Mouse (Mus musculus): Measurements from ENCODE around the gene Nipbl. TPM values are rescaled to one million over a fixed set of nuclear protein-coding genes. Genes with fewer than 3 reads are reported as not detected.
"Not testable (repeated sequence)": the region's sequence is repeated elsewhere in the genome, so short reads cannot be mapped to it uniquely, and the experiment has no call there.

The Nipbl gene
- polyA plus RNA-seq (2014; fragmentation: Nextera tagmentation; extraction: Ambion mirVana): 21.4 and 27.4 TPM in 2 replicates

DNA sequence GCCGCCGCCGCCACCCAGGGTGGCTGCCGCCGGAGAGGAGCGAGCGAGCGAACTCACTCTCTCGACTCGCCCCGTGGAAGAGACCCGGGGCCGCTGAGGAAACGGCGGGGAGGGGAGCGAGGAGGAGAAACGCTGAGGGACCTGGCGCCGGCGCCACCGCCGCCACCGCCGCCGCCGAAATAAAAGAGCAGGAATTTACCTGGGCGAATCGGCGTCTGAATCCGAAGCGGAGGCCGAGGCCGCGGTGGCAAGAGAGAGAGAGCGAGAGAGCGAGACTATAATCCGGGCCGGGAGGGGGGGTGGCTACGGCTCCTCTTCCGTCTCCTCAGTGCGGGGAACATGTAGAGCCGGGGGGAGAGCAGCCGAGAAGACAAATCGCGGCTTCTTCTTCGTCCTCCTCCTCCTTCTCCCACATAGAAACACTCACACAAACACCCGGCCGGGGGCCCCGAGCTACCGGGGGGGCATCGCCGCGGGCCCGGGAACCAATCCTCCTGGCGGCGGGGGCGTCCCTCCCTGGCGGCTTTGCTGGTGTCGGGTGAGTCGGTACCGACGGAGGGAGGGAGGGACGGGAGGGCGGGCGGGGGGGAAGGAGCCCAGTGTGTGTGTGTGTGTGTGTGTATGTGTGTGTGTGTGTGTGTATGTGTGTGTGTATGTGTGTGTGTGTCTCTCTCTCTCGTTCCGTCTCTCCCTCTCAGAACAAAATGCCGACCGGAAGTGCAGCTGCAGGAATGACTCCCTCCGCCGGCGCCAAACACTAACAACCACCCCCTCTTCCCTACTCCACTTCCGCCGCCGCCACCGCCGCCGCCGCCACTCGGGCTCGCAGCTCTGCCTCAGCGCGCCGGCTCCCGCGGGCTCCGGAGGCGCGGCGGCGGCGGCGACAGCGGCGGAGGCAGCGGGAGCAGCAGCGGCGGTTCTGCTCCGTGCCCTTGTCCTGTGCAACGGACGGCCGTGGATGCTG, at the start of gene Nipbl:
Gene Nipbl, minus strand, starts transcription at position 538 of the 964 bp plus-strand sequence.
- under 1% methylated on average over 65 of the region's 102 CpGs for WGBS
- peak within 1 kb of the TSS; percentile 71 for H3K4me3 ChIP-seq (ENCODE audit: low read length)
- H3K4me1 ChIP-seq (ENCODE audit: control insufficient read depth, insufficient read depth, low read length): peaks cover 7% of the 10 kb centered on the region; the same call in 1 of the 2 replicates
- H3K9ac ChIP-seq (ENCODE audit: low read depth, low read length): peak within 1 kb of the TSS; percentile 95
- H3K27ac ChIP-seq (ENCODE audit: low read depth, low read length): peak within 1 kb of the TSS; percentile 98
- H3K36me3 ChIP-seq (ENCODE audit: control insufficient read depth, insufficient read depth, low read length): no peaks in the 10 kb centered on the region
- no peaks in the 10 kb centered on the region for H3K9me3 ChIP-seq (ENCODE audit: control insufficient read depth, low read length)
- peak; percentile 89 for ATAC-seq (ENCODE audit: low FRiP score, low TSS enrichment)
- H3K27me3 ChIP-seq (ENCODE audit: control insufficient read depth, insufficient read depth, low read length): no peaks in the 10 kb centered on the region
- peak within 1 kb of the TSS; percentile 96 for H3K4me2 ChIP-seq (replicated peaks; ENCODE audit: low read depth, low read length)

GRCm38 (mm10) chr15:8485261-8485660, 41.0 kb upstream of the Nipbl start:
- Histone ChIP-seq H3K9me3 (ENCODE audit: control insufficient read depth, low read length) (no peaks in the 10 kb centered on the region), H3K4me1 (ENCODE audit: control insufficient read depth, insufficient read depth, low read length) (no peaks in the 10 kb centered on the region), H3K36me3 (ENCODE audit: control insufficient read depth, insufficient read depth, low read length) (no peaks in the 10 kb centered on the region), H3K27me3 (ENCODE audit: control insufficient read depth, insufficient read depth, low read length) (no peaks in the 10 kb centered on the region), H3K27ac (ENCODE audit: low read depth, low read length) (no peak overlapping the region), H3K4me3 (ENCODE audit: low read length) (no peak overlapping the region), H3K4me2 (replicated peaks; ENCODE audit: low read depth, low read length) (no peak overlapping the region), H3K9ac (ENCODE audit: low read depth, low read length) (no peak overlapping the region)
- no peak for ATAC-seq (ENCODE audit: low FRiP score, low TSS enrichment)
- 91% methylated on average over 6 of the region's 6 CpGs for WGBS

DNA sequence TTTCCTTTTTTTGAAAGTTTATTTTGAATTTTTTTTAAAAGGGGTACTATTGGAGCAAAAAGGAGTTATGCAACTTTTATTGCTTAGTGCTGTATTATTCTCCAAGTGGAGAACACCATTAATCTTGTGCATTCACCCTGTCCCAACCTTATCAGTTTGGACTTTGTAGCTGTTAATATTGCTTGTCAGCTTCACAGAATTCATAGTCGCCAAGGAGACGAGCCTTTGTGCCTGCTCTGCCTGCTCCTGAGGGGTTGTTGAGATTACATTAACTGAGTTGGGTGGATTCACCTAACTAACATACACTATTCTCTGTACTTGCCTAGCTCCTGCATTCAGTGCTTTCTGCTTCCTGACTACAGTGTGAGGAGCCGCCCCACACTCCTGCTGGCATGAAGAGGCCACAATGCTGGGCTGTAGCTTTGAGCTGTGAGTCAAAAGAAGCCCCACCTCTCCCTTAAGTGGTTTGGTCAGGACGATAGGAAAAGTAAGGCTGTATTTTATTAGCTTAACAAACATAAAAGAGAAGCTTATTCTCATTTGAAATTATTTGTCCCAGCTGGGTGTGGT, 24.8 kb upstream of the Nipbl start:
- Histone ChIP-seq H3K9me3 (ENCODE audit: control insufficient read depth, low read length) (no peaks in the 10 kb centered on the region), H3K27me3 (ENCODE audit: control insufficient read depth, insufficient read depth, low read length) (no peaks in the 10 kb centered on the region), H3K4me3 (ENCODE audit: low read length) (no peak overlapping the region), H3K36me3 (ENCODE audit: control insufficient read depth, insufficient read depth, low read length) (no peaks in the 10 kb centered on the region), H3K9ac (ENCODE audit: low read depth, low read length) (no peak overlapping the region), H3K4me2 (replicated peaks; ENCODE audit: low read depth, low read length) (no peak overlapping the region), H3K4me1 (ENCODE audit: control insufficient read depth, insufficient read depth, low read length) (no peaks in the 10 kb centered on the region), H3K27ac (ENCODE audit: low read depth, low read length) (no peak overlapping the region)
- WGBS: 63% methylated on average over 4 of the region's 4 CpGs
- ATAC-seq (ENCODE audit: low FRiP score, low TSS enrichment): no peak

DNA sequence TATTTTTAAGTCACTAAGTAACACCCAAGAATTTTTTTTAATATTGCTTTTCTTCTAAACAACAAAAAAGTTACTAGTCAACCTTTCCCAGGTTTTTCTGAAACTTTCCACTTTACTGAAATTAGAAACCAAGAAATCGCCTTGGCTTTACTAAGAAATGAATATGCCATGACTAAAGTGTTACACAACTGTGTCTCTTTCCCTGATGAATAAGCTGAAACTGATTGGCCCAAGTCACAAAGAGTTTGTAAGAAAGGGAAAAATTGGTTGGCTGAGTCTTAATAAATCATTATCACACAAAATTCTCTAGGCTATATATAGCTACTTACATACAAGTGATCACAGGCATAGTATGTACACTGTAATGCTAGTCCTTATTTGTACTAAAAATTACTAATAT, 19.3 kb upstream of the Nipbl start:
- no peak for ATAC-seq (ENCODE audit: low FRiP score, low TSS enrichment)
- Histone ChIP-seq H3K4me3 (ENCODE audit: low read length) (no peak overlapping the region), H3K9me3 (ENCODE audit: control insufficient read depth, low read length) (no peaks in the 10 kb centered on the region), H3K27me3 (ENCODE audit: control insufficient read depth, insufficient read depth, low read length) (no peaks in the 10 kb centered on the region), H3K4me2 (replicated peaks; ENCODE audit: low read depth, low read length) (no peak overlapping the region), H3K27ac (ENCODE audit: low read depth, low read length) (no peak overlapping the region), H3K4me1 (ENCODE audit: control insufficient read depth, insufficient read depth, low read length) (no peaks in the 10 kb centered on the region), H3K36me3 (ENCODE audit: control insufficient read depth, insufficient read depth, low read length) (no peaks in the 10 kb centered on the region), H3K9ac (ENCODE audit: low read depth, low read length) (no peak overlapping the region)
- 96% methylated on average over 1 of the region's 1 CpGs for WGBS

DNA sequence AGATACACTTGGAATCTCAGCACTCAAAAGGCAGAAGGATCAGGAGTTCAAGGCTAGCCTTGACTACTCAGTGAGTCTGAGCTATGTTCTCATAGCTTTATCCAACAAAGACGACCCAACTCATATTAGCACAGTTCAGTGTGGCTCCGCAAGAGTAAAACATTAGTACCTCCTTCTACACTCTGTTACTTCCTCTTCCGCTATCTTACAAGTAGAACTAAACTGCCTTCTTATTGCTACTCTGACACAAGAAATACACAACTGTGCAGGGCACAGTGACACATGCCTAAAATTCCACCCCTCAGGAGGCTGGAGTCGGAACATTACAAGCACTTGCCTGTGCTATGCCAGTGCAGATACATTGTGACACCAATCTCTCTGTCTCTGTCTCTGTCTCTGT, 18.5 kb upstream of the Nipbl start:
- no peak for ATAC-seq (ENCODE audit: low FRiP score, low TSS enrichment)
- Histone ChIP-seq H3K27me3 (ENCODE audit: control insufficient read depth, insufficient read depth, low read length) (no peaks in the 10 kb centered on the region), H3K9ac (ENCODE audit: low read depth, low read length) (no peak overlapping the region), H3K4me2 (replicated peaks; ENCODE audit: low read depth, low read length) (no peak overlapping the region), H3K9me3 (ENCODE audit: control insufficient read depth, low read length) (no peaks in the 10 kb centered on the region), H3K36me3 (ENCODE audit: control insufficient read depth, insufficient read depth, low read length) (no peaks in the 10 kb centered on the region), H3K4me1 (ENCODE audit: control insufficient read depth, insufficient read depth, low read length) (no peaks in the 10 kb centered on the region), H3K27ac (ENCODE audit: low read depth, low read length) (no peak overlapping the region), H3K4me3 (ENCODE audit: low read length) (no peak overlapping the region)
- 87% methylated on average over 4 of the region's 4 CpGs for WGBS

- WGBS: 74% methylated on average over 2 of the region's 2 CpGs
- no peak for ATAC-seq (ENCODE audit: low FRiP score, low TSS enrichment)
- Histone ChIP-seq H3K4me3 (ENCODE audit: low read length) (no peak overlapping the region), H3K9ac (ENCODE audit: low read depth, low read length) (no peak overlapping the region), H3K36me3 (ENCODE audit: control insufficient read depth, insufficient read depth, low read length) (no peaks in the 10 kb centered on the region), H3K27me3 (ENCODE audit: control insufficient read depth, insufficient read depth, low read length) (no peaks in the 10 kb centered on the region), H3K4me1 (ENCODE audit: control insufficient read depth, insufficient read depth, low read length) (no peaks in the 10 kb centered on the region), H3K4me2 (replicated peaks; ENCODE audit: low read depth, low read length) (no peak overlapping the region), H3K9me3 (ENCODE audit: control insufficient read depth, low read length) (no peaks in the 10 kb centered on the region), H3K27ac (ENCODE audit: low read depth, low read length) (no peak overlapping the region)
These were observed 16.6 kb upstream of the Nipbl start for GRCm38 (mm10) chr15:8460871-8461270.

DNA sequence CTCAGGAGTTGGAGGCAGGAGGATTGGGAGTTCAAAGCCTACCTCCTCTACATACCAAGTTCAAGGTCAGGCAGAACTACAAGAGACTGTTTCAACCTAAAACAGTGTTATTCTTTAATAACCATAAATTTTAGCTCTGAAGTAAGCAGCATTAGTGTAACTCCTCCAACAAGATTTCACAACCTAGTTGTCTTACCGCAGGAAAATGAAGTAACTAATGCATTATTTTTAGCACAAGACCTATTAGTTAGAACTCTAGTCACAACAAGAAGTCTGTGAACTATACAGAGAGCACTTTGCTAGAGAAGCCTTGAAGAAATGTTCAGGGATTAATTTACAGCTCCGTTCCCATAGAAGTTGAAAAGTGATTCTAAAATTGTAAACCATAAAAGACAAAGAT, 15.7 kb upstream of the Nipbl start:
- Histone ChIP-seq H3K4me3 (ENCODE audit: low read length) (no peak overlapping the region), H3K36me3 (ENCODE audit: control insufficient read depth, insufficient read depth, low read length) (no peaks in the 10 kb centered on the region), H3K9me3 (ENCODE audit: control insufficient read depth, low read length) (no peaks in the 10 kb centered on the region), H3K4me2 (replicated peaks; ENCODE audit: low read depth, low read length) (no peak overlapping the region), H3K4me1 (ENCODE audit: control insufficient read depth, insufficient read depth, low read length) (no peaks in the 10 kb centered on the region), H3K9ac (ENCODE audit: low read depth, low read length) (no peak overlapping the region), H3K27ac (ENCODE audit: low read depth, low read length) (no peak overlapping the region), H3K27me3 (ENCODE audit: control insufficient read depth, insufficient read depth, low read length) (no peaks in the 10 kb centered on the region)
- 88% methylated on average over 2 of the region's 2 CpGs for WGBS
- ATAC-seq (ENCODE audit: low FRiP score, low TSS enrichment): no peak

DNA sequence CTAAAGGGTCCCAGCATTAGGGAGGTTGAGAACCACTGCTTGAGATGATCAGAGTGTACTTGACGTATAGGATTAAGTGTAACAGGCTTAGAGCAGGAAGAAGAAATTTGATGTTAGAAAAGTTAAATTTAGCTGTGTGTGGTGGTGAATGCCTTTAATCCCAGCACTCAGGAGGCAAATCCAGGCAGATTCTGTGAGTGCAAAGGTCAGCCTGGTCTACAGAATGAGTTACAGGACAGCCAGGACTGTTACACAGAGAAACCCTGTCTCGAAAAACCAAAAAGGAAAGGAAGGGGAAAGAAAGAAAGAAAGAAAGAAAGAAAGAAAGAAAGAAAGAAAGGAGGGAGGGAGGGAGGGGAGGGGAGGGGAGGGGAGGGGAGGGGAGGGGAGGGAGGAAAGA, 12.0 kb upstream of the Nipbl start:
- not testable (repeated sequence) for H3K9me3 ChIP-seq (ENCODE audit: control insufficient read depth, low read length); H3K36me3 ChIP-seq (ENCODE audit: control insufficient read depth, insufficient read depth, low read length); H3K4me1 ChIP-seq (ENCODE audit: control insufficient read depth, insufficient read depth, low read length); H3K4me3 ChIP-seq (ENCODE audit: low read length); H3K27me3 ChIP-seq (ENCODE audit: control insufficient read depth, insufficient read depth, low read length); H3K4me2 ChIP-seq (replicated peaks; ENCODE audit: low read depth, low read length); H3K9ac ChIP-seq (ENCODE audit: low read depth, low read length); ATAC-seq (ENCODE audit: low FRiP score, low TSS enrichment); H3K27ac ChIP-seq (ENCODE audit: low read depth, low read length)
- 95% methylated on average over 2 of the region's 2 CpGs for WGBS

DNA sequence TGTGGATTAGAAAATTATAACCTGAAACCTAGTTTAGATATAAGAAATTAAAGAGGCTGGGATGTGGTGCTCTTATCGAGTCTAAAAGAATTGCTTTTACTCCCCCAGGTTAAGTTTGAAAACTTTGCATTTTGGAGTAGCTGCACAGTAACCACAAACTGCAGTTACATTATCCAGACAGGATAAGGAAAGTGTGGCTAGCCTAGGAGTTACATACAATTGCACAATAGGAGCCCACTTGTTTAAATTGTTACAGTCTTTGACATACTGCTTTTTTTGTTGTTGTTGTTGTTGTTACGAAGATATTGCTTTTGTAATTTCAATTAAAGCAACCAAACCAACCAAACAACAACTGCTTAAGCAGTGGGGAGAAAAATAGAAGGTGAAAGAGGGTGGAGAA, 11.2 kb upstream of the Nipbl start:
- H3K36me3 ChIP-seq (ENCODE audit: control insufficient read depth, insufficient read depth, low read length): no peaks in the 10 kb centered on the region
- H3K4me2 ChIP-seq (replicated peaks; ENCODE audit: low read depth, low read length): no peak overlapping the region
- no peak for ATAC-seq (ENCODE audit: low FRiP score, low TSS enrichment)
- no peaks in the 10 kb centered on the region for H3K27me3 ChIP-seq (ENCODE audit: control insufficient read depth, insufficient read depth, low read length)
- no peak overlapping the region for H3K9ac ChIP-seq (ENCODE audit: low read depth, low read length)
- no peak overlapping the region for H3K27ac ChIP-seq (ENCODE audit: low read depth, low read length)
- WGBS: 92% methylated on average over 2 of the region's 2 CpGs
- no peaks in the 10 kb centered on the region for H3K4me1 ChIP-seq (ENCODE audit: control insufficient read depth, insufficient read depth, low read length)
- H3K4me3 ChIP-seq (ENCODE audit: low read length): no peak overlapping the region
- no peaks in the 10 kb centered on the region for H3K9me3 ChIP-seq (ENCODE audit: control insufficient read depth, low read length)

Data from kidney, embryonic 14.5 days (tissue).